Mouse (Mus musculus): ENCODE data around the gene Prkar1b. TPM values are rescaled to one million over a fixed set of nuclear protein-coding genes. Genes with fewer than 3 reads are reported as not detected.
A peak's percentile ranks its signal among the peaks of the same experiment; 100 is the strongest.

The Prkar1b gene
- total RNA-seq, 2 experiments from 2014 or later = 3.2 to 4.3 TPM

DNA sequence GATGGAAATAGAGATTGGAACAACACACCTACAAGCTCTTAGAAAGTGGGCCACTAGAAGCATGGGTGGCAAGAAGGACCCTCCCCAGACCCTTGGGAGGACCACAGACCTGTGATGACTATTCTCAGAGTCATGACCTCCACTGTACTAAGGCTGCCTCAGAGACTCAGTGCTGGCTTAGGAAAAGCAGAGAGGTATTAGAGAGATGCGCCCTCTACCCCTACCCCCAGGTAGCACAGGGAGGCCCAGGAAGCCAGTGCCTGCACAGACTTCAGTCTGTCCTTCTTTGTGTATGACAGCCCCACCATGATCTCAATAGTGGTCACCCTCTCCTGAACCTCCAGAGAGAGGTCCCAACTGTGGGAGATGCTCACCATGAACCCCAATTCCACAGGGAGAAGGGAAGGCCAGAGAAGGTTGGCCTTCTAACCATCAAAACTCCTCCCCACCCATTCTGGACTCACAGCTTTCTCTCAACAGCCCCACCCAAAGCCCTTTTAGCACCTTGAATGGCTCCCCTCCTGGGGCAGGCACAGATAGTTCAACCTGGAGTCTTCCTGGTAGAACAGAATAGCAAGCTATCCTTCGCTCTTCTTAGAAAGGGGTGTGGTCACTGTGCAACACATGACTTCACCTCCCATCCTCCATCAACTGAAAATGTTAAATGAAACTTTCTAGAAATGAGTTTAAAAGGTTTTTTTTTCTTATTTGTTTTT, 39.5 kb downstream of the Prkar1b start:
- DNase-seq = no peak

DNA sequence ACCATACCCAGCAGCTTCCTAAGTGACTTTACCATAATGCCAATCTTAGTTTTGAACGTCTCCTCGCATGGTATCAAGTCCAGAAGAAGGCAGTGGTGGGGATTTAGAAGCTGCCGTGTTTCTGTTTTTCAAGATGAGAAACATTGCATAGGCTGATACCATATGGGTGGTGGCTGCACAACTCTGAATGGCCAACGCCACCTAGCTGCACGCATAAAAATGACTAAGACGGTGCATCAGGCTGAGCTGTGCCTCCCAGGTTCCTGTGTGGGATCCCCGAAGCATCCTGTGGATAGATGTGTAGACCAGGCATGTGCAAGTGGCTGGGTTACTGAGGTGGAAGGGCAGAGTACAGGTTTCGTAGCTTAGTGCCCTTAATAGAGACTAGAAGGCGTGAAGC, 42.0 kb downstream of the Prkar1b start:
- no peak for DNase-seq

DNA sequence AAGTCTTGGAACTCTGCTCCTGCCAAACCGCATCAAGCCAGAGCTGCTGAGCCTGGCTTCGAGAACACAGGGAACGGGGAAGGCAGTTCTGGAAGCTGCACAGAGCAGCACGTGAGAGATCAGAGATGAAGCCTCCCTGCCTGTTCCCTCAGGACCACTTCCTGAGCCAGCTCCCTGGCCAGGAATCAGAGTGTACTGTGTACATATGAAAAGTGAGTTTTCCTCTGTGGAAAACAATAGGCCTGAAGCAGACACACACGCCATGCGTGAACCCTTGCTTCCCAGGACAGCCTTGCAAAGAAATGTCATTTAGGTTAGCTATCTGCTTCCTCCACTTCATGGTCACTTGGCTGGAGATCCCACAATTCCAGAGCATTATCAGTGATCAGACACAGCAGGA, 48.0 kb downstream of the Prkar1b start:
- DNase-seq = no peak

DNA sequence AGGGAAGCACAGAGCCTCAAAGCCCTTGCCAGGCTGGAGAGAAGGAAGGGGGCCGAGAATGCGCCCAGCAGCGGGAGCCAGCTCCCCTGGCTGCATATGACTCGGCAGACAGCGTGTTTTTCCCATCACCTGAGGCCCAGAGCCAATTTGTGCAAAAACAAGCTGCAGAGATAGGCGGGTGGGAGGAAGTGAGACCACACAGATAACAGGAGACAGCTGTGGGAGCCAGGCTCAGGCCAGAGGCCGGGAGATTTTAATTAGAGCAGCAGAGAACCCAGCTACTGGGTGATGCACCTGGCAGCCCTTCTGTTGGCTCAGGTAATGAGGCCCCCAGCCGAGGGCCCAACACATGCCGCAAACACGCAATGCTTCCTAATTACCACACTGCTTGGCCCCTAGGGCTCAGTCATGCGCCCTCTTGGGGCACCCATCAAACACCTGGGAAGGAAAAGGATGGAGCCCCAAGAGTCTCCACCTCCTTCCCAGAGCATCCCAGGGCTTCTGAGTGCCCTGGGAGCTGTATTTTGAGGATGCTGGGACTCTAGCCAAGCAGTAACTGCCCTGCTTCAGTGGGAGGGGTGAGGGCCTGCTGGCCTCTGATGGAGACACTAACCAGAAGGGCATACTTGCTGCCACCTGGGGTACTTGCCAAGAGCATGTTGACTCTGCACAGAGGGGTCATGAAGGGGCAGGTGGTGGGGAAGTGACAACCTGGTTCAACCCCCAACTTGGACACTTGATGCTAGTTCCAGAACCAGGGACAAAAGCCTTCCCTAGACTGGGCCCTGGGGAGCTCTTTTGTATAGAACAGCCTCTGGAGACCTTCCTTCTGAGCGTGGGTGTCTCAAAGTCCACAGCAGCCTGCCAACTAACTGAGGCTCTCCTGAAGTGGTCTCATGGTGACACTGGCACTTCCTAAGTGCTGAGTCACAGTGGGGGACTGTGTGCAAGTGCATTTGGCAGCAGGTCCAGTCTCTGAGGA, 50.5 kb downstream of the Prkar1b start:
- no peak for DNase-seq

DNA sequence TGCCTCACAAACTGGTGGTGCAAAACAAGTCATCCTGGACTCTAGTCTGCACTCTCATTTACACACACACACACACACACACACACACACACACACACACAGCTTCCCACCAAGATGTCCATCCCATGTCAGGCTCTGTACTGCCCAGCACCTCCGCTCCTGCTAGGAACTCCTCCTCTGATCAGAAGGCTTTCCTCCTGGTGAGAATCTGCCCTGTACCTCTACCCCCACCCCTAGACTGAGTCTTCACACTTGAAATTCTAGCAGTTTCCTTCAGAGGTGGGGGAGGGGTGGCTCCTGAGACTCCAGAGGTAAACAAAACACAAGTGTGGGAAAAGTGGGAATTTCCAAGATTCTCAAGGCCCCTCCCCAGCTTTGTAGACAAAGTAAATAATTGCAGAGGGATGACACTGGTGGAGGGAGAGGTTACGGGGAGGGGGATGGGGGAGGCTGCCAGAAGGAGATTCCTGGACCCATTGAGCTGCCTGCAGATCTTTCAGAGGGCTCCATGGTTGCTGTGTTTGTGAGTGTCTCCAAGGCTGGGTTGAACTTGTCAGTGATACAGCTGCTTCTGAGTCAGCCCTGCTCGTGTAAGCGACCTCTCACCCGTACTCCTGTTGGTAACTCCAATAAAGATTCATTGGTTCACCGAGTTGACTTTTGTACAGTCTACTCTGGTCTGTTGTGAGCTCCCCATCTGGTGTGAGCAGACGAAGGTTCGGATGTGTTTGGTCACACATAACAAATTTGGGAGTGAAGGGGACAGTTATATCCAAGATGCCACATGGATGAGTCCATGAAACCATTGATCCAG, 54.3 kb downstream of the Prkar1b start:
- no peak for DNase-seq

DNA sequence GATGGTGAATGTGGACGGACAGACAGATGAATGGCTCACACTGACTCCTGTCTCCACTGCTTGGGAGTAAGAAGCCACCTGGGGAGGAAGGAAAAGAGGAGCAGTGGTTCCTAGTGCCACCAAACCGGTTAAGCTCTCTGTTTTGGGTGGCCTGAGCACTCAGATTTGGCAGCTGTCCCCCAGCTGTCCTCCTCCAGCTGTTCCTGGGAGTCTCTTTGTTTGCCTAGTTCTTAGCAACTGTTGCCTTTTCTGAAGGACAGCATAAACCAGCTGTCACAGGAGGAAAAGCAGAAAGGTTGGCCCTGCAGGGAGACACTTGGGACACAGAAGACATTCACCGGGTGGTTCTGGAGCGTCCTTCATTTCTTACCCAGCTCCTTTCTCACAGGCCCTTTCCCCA, 56.3 kb downstream of the Prkar1b start:
- no peak for DNase-seq

DNA sequence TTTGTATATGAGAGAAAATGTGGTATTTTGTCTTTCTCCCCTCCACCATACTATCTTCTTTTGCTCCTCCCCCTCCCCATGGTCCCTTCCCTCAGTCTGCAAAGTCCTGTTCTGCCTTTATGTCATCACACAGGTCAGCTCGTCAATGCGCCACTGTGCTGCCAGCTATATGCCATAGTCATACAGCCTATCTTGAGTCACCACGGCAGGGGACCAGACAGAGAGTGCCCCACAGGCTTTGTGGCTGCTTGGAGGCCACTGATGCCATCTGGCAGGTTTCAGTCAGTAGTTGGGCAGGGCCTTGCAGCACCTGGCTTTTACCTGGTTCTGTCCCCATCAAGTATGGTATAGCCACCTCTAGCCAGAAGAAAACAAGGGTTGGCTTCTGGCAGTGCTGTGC, 58.1 kb downstream of the Prkar1b start:
- DNase-seq = no peak

DNA sequence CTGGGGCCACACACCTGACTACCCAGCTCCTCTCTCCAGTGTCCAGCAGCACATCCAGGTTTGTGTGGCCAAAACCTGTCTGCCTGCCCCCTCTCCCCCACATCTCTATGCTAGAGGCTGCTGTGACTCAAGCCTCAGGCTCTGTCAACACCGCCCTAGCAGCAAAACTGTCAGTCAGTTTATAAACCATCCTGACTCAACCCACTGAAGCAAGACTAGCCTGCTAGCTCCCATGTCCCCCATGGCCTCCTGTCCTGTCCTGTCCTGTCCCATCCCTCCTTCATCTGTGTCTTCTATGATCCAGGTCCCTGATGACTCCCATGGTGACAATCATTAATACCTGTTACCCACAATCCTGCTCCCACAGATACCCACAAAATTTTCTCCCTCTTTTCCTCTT, 59.6 kb downstream of the Prkar1b start:
- DNase-seq = no peak

DNA sequence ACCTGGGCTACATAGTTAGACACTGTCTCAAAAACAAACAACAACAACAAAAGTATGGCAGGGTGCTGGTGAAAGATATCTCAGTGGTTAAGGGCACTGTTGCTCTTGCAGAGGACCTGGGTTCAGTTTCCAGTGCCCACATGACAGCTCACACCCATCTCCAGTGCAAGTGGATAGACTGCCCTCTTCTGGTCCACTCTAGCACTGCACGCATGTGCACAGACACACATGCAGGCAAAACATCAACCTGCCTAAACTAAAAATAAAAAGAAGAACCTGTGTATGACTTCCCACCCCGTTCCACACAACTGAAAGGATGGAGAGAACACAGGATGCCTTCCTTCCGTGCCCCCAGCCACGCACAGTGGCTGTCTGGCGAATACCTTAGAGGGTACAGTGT, 61.6 kb downstream of the Prkar1b start:
- DNase-seq = no peak

DNA sequence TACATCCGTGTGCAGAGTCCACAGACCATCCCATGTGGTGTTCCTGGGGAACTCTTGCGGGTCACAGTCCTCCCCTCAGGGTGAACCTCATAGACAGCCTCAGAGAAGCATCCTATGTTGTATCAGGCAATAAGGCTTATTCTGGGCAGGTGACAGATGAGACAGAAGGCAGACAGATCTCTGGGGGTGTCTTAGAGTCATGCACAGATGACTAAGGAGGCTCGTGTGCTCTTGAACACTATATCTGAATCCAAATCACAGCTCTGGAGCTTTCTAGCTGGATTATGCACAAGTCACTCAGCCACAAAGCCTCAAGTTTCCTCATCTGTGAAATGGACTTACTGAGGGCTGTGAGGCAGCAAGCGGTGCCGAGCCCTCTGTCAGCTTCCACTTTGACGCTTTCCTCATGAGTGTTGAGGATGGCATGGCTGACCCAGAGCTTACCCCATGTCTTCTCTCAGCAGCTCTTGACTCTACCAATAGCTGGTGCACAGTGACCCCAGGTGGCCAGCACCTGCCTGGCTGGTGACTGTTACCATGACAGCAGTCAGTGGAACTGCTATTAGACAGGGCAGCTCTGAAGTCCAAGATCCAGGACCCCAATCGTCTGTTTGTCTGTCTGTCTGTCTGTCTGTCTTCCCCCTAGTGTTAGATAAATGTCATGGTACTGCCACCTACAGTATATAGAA, 64.8 kb downstream of the Prkar1b start:
- DNase-seq = peak; percentile 59

DNA sequence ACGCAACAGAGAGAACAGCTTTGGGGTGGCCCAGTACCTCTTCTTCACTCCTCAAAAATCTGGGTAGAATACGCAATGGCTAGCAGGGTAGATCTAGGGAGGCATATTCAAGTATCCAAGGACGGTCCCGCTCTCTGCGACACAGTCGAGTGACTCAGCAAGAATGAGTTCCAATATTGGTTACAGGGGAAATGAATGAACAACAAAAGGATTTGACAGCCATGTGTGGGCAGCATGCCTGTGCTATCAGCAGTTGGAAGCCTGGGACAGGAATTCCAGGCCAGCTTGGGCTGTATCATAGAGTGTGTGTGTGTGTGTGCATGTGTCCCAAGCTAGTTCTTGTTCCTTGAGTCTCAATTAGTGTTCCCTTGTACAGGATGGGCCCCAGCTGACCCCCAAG, 65.5 kb downstream of the Prkar1b start:
- no peak for DNase-seq

DNA sequence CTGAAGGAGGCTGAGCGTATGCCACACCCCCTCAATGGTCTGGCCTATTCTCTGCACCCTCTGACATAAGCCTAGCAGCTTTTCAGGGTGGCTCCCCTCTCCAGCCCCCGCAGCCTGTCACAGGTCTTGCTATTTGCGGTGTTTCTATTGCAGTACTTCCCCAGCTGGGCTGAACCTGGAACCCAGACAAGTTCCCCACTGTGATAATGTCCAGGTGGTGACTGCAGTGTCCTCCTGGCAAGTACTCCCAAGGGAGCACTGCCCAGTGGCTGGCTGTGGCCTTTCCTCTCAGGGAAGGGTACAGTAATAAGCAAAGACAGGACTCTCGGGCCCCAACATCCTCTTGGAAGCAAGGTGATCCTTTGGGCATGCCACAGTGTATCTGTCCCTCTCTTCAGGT, 66.0 kb downstream of the Prkar1b start:
- DNase-seq = no peak

DNA sequence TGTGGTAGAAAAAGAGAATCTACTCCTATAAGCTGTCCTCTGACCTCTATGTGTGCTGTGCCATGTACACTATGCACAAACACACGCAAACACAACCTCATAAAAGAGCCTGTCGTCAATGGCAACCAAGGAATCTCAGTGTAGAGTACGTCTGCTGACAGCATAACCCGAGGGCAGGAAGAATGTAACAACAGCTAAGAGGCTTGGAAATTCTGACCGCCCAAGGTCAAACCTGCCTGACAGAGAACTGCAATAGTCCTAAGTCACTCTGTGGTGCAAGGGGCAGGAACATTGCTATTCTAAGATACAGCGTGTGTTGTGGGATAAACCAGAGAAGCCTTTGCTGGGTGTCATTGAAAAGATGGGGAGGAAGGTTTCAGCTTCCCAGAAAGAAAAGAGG, 68.4 kb downstream of the Prkar1b start:
- no peak for DNase-seq

DNA sequence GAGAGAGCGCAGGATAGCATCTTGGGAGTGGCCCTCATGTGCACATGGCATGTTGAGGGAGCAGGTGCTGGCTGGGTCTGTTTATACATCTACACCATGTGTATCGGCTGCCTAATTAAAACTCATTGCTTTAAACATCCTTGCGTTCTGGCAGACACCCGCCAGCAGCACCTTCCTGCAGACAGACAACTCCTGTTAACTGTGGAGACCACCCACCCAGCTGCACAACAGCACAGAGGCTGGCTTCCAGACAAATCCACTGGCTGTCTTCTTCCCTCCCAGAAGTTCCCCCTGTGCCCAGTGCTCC, 71.7 kb downstream of the Prkar1b start:
- DNase-seq = no peak

DNA sequence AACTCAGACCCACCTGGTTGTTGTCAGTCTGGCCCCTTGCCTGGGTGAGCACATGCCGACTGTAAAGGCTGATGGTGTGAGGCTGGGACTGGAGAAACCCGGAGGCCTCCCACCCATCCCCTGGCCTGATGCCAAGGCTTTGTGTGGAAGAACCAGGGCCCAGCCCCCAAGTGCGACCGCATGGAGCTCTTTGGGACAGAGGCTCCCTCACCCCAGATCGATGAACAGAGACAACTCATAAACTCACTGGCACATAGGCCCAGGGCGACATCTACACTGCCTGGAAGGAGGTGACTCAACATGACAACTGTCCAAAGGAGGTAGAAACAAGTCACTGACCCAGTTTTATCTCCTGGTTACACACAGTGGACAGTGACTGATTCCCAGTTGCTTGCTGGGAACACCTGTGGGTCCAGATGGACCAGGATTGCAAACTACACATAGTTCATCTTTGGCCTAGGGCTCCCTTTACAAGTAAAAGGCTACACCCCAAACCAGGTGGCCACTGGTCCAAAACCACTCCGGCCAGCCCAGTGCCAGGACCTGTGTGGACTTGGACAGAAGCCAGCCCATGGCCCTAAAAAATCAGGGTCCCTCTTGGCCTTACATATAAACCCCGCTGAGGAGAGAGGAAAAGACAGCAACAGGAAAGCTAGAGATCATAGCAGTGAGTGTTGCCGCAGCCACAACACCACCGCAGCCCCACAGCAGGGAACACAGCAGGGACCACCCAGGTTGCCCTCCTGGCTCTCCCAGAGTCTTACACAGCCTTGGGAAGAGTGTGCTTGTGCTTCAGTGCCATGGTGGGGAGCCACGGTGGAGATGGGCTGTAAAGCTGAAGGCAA, 72.3 kb downstream of the Prkar1b start:
- peak; percentile 40 for DNase-seq

DNA sequence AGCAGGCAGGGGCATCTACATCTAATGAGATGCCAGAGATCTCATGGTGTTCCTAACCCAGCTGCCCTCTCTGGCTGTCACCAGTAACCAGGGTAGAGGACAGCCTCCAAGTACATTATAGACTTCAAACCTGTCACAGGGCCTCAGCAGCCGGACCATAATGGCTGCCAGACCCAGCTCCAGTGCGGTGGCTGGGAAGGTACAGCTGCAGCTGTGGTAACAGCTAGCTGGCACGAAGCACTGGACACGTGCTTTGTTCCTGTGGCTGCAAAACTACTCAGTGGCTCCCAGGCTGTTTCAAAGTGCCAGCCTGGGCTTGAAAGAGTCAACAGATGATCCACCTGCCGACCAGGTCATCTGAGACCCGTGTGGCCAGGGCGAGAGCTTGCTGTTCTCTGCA, 73.4 kb downstream of the Prkar1b start:
- DNase-seq = peak; percentile 18

DNA sequence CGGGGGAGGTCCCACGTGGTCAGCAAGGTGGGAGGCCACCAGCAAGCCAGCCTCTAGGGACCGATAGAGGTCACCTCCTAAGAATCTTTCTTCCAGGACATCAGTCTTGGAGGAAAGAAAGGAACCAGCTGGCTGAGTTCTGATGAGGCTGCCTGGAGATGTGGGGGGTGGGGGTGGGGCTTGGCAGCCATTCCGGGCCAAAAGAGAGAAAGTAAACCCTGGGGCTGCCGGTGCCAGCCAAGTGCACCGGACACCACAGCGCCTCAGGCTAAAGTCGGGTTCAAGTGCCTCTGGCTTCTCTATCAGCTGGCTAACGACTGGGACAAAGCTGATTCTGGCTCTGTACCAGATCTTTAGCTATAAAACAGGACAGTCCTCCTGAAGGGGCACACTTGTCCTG, 74.0 kb downstream of the Prkar1b start:
- DNase-seq = no peak

DNA sequence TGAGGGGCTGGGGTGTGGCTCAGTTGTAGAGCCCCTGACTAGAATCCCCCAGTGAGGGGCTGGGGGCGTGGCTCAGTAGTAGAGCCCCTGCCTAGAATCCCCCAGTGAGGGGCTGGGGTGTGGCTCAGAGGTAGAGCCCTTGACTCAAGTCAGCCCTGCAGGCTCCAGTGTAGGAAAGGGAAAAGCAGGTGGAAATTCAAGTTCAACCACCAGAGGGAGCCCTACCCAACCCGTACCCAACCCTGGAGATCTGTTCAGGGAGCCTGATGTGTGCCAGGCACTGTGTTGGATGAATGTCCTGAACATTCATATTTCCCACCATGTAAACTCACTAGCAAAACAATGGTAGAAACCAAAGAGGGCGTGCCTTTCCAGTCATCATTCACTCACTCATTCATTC, 74.7 kb downstream of the Prkar1b start:
- DNase-seq = peak; percentile 70

DNA sequence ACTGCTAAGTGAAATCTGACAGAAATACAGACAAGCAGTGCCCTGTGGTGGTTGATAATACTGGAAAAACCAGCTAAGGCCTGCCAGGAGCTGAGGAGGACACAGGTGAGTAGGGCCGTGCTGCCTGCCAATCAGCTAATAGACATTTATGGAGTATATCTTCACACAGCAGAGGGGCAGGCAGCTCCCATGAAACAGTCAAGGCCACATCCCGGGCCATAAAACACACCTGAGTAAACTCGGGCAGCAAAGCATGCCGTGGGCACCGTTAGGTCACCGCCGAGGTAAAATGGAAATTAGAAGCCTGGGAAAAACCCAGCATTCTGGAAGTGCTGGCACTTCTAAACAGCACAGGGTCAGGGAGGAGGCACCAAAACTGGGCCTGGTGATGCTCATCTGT, 75.8 kb downstream of the Prkar1b start:
- DNase-seq = no peak

DNA sequence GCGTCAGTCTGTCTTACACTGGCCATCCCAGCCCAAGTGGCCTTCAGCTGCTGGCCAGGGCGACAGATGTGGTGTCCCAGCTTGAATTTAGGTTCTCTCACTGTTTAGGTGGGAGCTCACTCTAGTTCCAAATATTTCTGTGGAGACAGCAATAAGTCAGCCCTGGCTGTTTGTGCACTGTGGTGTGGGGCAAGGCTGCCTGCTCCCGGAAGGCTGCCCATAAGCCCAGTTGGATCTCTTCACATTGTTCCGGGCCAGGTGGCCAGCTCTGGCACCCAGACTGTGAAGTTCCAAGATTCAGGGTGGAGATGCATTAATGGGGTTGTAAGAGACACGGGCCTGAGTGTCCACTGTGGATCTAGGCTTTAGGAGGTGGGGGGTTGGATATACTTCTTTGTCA, 76.9 kb downstream of the Prkar1b start:
- DNase-seq = no peak

DNA sequence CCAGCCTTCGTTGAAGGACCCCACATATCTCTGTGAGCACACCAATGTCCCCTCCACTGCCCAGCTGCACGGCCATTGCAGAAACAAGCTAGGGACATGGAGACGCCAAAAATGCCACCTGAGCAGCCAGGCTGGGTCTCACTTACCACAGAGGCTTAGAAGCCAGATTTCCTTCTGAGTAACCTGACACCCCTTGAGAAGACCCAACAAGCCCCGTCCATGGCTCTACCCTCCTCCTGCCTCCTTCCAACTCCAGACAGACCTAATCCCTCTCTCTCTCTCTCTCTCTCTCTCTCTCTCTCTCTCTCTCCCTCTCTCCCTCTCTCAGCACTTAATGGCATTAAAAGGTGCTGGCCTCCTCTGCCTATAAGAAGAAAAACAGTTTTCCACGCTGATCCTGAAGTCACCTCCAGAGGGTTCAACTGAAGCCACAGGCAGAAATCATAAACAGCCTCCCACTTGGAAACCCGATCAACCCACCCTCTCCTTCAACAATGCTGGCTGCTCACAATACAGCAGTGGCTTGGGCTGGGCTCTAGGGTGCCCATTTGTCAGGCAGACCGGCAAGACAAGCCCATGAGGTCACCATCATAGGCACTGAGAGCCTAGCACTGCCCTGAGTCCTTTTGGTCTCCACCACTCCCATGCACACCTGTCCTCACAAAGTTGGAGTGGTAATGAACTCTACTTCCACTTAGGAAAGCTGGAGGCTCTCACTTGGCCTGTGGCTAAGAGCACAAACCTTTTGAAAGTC, 82.8 kb downstream of the Prkar1b start:
- DNase-seq = no peak
